Mouse (Mus musculus): Measurements from ENCODE around the gene Vamp8. TPM values are rescaled to one million over a fixed set of nuclear protein-coding genes. Genes with fewer than 3 reads are reported as not detected.

Gene Vamp8
- polyA plus RNA-seq, 1 experiment from 2014 or later, result 212 TPM

DNA sequence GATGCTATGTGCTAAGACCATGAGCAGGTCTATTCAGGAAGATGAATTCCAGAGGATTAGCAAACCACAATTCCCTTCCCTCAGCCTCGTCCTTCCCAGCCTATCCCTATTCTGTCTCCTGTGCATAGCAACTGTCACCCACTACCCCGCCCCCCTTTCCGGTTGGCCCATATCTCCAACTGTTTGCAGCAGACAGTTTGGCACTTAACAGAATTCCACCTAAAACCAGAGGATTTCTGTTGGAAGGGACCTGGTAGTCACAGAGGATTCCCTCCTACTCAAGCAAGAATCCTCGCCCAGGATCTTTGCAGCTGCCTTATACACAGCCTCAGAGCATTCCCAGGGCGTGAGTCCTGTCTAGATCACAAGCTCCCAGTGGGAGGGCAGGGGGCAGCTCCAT lies 19.4 kb downstream of the Vamp8 start:
- 61% methylated on average over 5 of the region's 5 CpGs for WGBS (ENCODE audit: insufficient replicate concordance)
- H3K4me2 ChIP-seq (ENCODE audit: low read depth, low read length), result no peak overlapping the region
- peaks cover 30% of the 10 kb centered on the region for H3K4me1 ChIP-seq (ENCODE audit: control insufficient read depth, low read depth, low read length)
- H3K27ac ChIP-seq (ENCODE audit: low read length), result no peak overlapping the region
- H3K27me3 ChIP-seq (ENCODE audit: control insufficient read depth, insufficient read depth, low read depth, low read length), result no peaks in the 10 kb centered on the region
- peaks cover 3% of the 10 kb centered on the region for H3K36me3 ChIP-seq (ENCODE audit: control insufficient read depth, insufficient read depth)
- no peaks in the 10 kb centered on the region for H3K9me3 ChIP-seq (replicated peaks; ENCODE audit: control insufficient read depth, low read length)
- no peak for ATAC-seq (ENCODE audit: low read depth)
- H3K4me3 ChIP-seq (ENCODE audit: low read depth, low read length), result no peak overlapping the region
- H3K9ac ChIP-seq (ENCODE audit: low read depth, low read length), result no peak overlapping the region

DNA sequence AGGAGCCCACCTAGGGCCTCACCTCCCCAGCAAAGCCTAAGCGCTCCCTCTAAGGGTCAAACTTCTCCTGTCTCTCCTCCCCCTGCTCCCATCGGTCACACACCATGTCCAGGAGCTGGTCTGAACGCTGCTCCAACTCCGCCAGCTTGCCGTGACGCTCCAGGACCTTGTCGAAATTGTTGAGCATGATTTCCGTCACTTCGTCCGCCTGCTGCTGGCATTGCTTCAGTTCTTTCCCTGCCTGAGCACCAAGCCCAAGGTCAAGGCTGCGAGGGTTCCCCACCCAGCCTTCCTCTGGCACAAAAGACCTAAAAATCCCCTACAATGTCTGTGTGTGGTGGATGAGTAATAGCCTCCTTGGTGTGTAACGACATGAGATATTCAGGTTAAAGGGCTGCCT lies 20.4 kb downstream of the Vamp8 start:
- H3K36me3 ChIP-seq (ENCODE audit: control insufficient read depth, insufficient read depth), result peaks cover 3% of the 10 kb centered on the region
- H3K9me3 ChIP-seq (replicated peaks; ENCODE audit: control insufficient read depth, low read length), result no peaks in the 10 kb centered on the region
- H3K9ac ChIP-seq (ENCODE audit: low read depth, low read length), result no peak overlapping the region
- H3K4me1 ChIP-seq (ENCODE audit: control insufficient read depth, low read depth, low read length), result peaks cover 28% of the 10 kb centered on the region
- H3K27me3 ChIP-seq (ENCODE audit: control insufficient read depth, insufficient read depth, low read depth, low read length), result no peaks in the 10 kb centered on the region
- H3K4me2 ChIP-seq (ENCODE audit: low read depth, low read length), result no peak overlapping the region
- no peak overlapping the region for H3K4me3 ChIP-seq (ENCODE audit: low read depth, low read length)
- no peak overlapping the region for H3K27ac ChIP-seq (ENCODE audit: low read length)
- no peak for ATAC-seq (ENCODE audit: low read depth)
- WGBS (ENCODE audit: insufficient replicate concordance), result 79% methylated on average over 12 of the region's 12 CpGs

DNA sequence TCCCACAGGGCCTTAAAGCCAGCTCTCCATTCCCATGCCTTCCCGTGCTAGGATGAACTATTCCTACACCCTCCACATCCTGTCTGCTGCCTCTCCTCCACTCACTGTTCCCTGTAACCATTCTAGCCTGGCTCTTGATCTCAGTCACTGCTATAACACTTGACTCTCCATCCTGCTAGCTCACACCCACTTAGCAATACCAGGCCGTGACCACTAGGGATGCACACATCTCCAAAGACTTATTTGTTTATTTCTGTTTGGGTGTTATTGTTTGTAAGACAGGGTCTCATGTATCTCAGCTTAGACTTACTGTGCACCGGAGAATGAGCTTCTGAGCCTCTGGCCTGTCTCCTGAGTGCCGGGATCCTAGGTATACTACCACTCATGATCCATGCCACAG lies 20.9 kb downstream of the Vamp8 start:
- Histone ChIP-seq H3K9ac (ENCODE audit: low read depth, low read length) (no peak overlapping the region), H3K9me3 (replicated peaks; ENCODE audit: control insufficient read depth, low read length) (no peaks in the 10 kb centered on the region), H3K4me3 (ENCODE audit: low read depth, low read length) (no peak overlapping the region), H3K27ac (ENCODE audit: low read length) (no peak overlapping the region), H3K4me2 (ENCODE audit: low read depth, low read length) (no peak overlapping the region), H3K4me1 (ENCODE audit: control insufficient read depth, low read depth, low read length) (peaks cover 23% of the 10 kb centered on the region), H3K27me3 (ENCODE audit: control insufficient read depth, insufficient read depth, low read depth, low read length) (no peaks in the 10 kb centered on the region), H3K36me3 (ENCODE audit: control insufficient read depth, insufficient read depth) (peaks cover 3% of the 10 kb centered on the region)
- no peak for ATAC-seq (ENCODE audit: low read depth)
- WGBS (ENCODE audit: insufficient replicate concordance), result 78% methylated on average over 4 of the region's 4 CpGs

DNA sequence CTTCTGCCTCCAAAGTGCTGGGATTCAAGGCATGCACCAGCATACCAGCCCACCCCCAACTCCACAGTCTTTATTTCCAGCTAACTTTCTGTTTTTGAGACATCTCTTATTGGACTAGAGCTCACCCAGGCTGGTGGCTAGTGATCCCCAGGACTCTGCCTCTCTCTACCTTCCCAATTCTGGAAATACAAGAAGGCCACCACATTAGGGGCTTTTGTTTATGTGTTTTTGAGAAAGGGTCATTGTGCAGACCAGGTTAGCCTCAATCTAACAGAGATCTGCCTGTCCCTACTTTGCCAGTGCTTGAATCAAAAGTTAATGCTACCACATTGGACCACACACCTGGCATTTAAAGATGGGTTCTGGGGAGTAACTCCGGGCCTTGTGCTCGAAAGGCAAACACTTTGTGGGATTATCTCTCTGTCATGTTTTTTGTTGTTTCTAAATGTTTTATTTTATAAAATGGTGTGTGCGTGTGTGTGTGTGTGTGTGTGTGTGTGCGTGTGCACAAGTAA lies 23.0 kb downstream of the Vamp8 start:
- H3K27ac ChIP-seq (ENCODE audit: low read length), result no peak overlapping the region
- peaks cover 18% of the 10 kb centered on the region for H3K4me1 ChIP-seq (ENCODE audit: control insufficient read depth, low read depth, low read length)
- H3K36me3 ChIP-seq (ENCODE audit: control insufficient read depth, insufficient read depth), result peaks cover 3% of the 10 kb centered on the region
- no peak overlapping the region for H3K9ac ChIP-seq (ENCODE audit: low read depth, low read length)
- H3K4me2 ChIP-seq (ENCODE audit: low read depth, low read length), result no peak overlapping the region
- ATAC-seq (ENCODE audit: low read depth), result no peak
- H3K4me3 ChIP-seq (ENCODE audit: low read depth, low read length), result no peak overlapping the region
- no peaks in the 10 kb centered on the region for H3K9me3 ChIP-seq (replicated peaks; ENCODE audit: control insufficient read depth, low read length)
- WGBS (ENCODE audit: insufficient replicate concordance), result 72% methylated on average over 4 of the region's 4 CpGs
- H3K27me3 ChIP-seq (ENCODE audit: control insufficient read depth, insufficient read depth, low read depth, low read length), result no peaks in the 10 kb centered on the region

DNA sequence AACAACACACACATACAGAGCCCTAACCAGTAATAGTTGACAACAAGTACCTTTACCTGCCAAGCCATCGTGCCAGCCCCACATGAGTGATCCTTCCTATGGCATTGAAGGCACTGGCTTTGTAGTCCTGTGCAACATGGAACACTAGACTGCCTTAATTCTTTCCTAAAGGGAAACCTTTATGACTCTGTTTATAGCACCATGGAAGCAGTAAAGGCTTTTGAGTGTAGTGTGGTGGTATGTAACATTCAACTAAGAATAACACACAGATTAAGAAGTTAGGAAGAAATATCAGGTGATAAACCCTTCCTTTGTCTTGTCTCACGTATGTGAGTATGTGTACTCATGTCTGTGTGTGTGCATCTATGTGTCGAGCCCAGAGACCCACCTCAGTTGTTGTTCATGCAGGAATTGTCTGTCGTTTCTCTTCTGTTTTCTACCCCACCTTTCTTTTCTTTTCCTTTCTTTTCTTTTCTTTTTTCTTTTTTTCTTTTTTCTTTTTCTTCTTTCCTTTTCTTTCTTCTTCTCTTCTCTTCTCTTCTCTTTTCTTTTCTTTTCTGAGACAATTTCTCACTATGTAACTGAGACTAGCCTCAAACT lies 23.6 kb downstream of the Vamp8 start, which contains the start of gene Rnf181:
TSS of gene Rnf181 (minus strand) at position 113 of the 600 bp plus-strand sequence.
- no peak within 1 kb of the TSS for H3K9ac ChIP-seq (ENCODE audit: low read depth, low read length)
- no peak for ATAC-seq (ENCODE audit: low read depth)
- no peaks in the 10 kb centered on the region for H3K27me3 ChIP-seq (ENCODE audit: control insufficient read depth, insufficient read depth, low read depth, low read length)
- WGBS (ENCODE audit: insufficient replicate concordance), result 57% methylated on average over 4 of the region's 4 CpGs
- no peak within 1 kb of the TSS for H3K4me3 ChIP-seq (ENCODE audit: low read depth, low read length)
- no peaks in the 10 kb centered on the region for H3K9me3 ChIP-seq (replicated peaks; ENCODE audit: control insufficient read depth, low read length)
- no peak within 1 kb of the TSS for H3K4me2 ChIP-seq (ENCODE audit: low read depth, low read length)
- H3K36me3 ChIP-seq (ENCODE audit: control insufficient read depth, insufficient read depth), result peaks cover 3% of the 10 kb centered on the region
- peaks cover 18% of the 10 kb centered on the region for H3K4me1 ChIP-seq (ENCODE audit: control insufficient read depth, low read depth, low read length)
- no peak within 1 kb of the TSS for H3K27ac ChIP-seq (ENCODE audit: low read length)

DNA sequence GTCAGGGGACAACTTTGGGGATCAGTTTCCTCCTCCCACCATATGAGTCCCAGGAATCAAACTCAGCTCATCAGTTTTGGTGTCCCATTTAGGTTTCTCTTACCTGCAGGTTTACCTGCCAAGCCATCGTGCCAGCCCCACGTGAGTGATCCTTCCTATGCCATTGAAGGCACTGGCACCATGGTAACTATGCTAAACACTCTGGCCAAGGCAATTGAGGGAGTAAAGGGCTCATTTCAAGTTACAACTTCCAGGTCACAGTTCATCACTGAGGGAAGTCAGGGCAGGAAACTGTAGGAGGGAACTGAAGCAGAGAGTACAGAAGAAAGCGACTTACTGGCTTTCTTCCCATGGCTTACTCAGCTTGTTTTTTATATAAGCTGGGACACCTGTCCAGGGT lies 24.2 kb downstream of the Vamp8 start:
- Histone ChIP-seq H3K4me2 (ENCODE audit: low read depth, low read length) (no peak overlapping the region), H3K4me1 (ENCODE audit: control insufficient read depth, low read depth, low read length) (peaks cover 16% of the 10 kb centered on the region), H3K36me3 (ENCODE audit: control insufficient read depth, insufficient read depth) (peaks cover 3% of the 10 kb centered on the region), H3K27me3 (ENCODE audit: control insufficient read depth, insufficient read depth, low read depth, low read length) (no peaks in the 10 kb centered on the region), H3K9ac (ENCODE audit: low read depth, low read length) (no peak overlapping the region), H3K4me3 (ENCODE audit: low read depth, low read length) (no peak overlapping the region), H3K9me3 (replicated peaks; ENCODE audit: control insufficient read depth, low read length) (no peaks in the 10 kb centered on the region), H3K27ac (ENCODE audit: low read length) (no peak overlapping the region)
- ATAC-seq (ENCODE audit: low read depth), result no peak
- 58% methylated on average over 3 of the region's 3 CpGs for WGBS (ENCODE audit: insufficient replicate concordance)

DNA sequence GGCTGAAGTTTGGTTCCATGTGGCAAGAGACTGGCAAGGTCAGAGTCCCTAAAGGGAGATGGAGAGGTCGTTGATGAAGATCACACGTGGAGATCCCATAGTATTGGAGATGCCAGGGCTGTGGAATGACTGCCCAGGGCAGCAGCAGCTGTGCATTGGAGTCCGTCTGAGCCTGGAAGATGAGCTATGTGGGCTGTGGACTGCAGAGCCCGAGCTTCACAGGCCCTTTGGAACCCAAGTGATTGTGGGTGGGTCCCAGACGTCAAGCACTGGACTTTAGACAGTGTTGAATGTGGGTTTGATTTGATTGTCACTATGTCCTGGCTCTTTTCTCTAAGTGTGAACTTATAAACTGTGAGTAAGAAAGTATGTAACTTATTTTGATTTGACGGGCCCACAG lies 25.5 kb downstream of the Vamp8 start:
- Histone ChIP-seq H3K36me3 (ENCODE audit: control insufficient read depth, insufficient read depth) (peaks cover 10% of the 10 kb centered on the region), H3K4me3 (ENCODE audit: low read depth, low read length) (no peak overlapping the region), H3K9ac (ENCODE audit: low read depth, low read length) (no peak overlapping the region), H3K9me3 (replicated peaks; ENCODE audit: control insufficient read depth, low read length) (no peaks in the 10 kb centered on the region), H3K4me2 (ENCODE audit: low read depth, low read length) (no peak overlapping the region), H3K4me1 (ENCODE audit: control insufficient read depth, low read depth, low read length) (peaks cover 22% of the 10 kb centered on the region), H3K27ac (ENCODE audit: low read length) (no peak overlapping the region), H3K27me3 (ENCODE audit: control insufficient read depth, insufficient read depth, low read depth, low read length) (no peaks in the 10 kb centered on the region)
- no peak for ATAC-seq (ENCODE audit: low read depth)
- WGBS (ENCODE audit: insufficient replicate concordance), result 49% methylated on average over 6 of the region's 6 CpGs

DNA sequence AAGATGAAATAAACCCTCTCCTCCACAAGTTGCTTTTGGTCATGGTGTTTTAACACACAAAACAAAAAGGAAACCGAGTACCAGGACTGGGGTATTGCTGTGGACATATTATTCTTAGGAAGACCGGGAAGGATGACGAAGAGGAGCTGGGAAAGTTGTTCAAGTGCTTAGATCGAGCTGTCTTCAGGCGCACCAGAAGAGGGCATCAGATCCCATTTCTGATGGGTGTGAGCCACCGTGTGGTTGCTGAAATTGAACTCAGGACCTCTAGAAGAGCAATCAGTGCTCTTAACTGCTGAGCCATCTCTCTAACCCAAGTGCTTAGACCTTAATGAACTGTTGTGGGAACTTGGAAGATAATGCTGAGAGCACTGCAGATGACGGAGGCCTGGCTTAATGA lies 26.5 kb downstream of the Vamp8 start:
- Histone ChIP-seq H3K4me3 (ENCODE audit: low read depth, low read length) (no peak overlapping the region), H3K4me2 (ENCODE audit: low read depth, low read length) (no peak overlapping the region), H3K27me3 (ENCODE audit: control insufficient read depth, insufficient read depth, low read depth, low read length) (no peaks in the 10 kb centered on the region), H3K4me1 (ENCODE audit: control insufficient read depth, low read depth, low read length) (peaks cover 24% of the 10 kb centered on the region), H3K36me3 (ENCODE audit: control insufficient read depth, insufficient read depth) (peaks cover 17% of the 10 kb centered on the region), H3K9me3 (replicated peaks; ENCODE audit: control insufficient read depth, low read length) (no peaks in the 10 kb centered on the region), H3K9ac (ENCODE audit: low read depth, low read length) (no peak overlapping the region), H3K27ac (ENCODE audit: low read length) (no peak overlapping the region)
- 38% methylated on average over 7 of the region's 7 CpGs for WGBS (ENCODE audit: insufficient replicate concordance)
- no peak for ATAC-seq (ENCODE audit: low read depth)

DNA sequence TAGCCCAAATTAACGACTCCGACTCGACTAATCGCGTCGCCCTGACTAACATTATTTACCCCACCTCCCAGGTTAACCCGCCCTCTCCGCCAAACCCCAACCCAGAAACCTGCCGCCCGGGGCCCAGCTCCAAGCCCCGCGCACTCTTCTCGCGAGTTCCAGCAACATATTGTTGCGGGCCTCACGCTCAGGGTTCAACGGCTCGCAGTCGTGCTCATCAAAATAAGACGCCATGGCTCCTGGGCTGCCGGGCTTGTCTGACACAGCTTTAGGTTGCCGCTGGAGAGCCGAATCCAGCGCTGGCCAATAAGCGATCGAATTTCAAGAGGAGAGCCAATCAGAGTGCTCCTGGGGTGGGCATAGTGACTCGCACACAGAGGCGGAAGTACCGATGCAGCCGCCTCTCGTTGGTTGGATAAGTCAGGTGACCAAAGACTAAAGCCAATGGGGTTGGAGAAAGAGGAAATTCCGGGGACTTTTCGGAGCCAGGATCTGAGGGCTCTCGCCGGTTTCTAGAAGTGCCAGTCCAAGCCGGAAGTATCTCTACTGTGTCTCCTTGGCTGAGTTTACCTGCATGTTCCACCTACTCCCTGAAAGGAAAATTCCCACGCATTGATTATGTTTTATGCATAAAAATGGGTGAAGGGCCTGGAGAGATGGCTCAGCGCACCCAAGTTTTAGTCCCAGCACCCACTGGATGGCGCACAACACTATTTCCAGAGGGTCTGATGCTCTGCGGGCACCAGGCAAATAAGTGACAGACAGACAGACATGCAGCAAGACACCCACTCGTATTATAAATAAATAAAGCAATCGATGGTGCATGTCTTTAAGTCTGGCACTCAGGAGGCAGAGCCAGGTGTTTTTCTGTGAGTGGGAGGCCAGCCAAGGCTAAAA lies 28.1 kb downstream of the Vamp8 start:
- peak; percentile 97 for ATAC-seq (ENCODE audit: low read depth)
- Histone ChIP-seq H3K9ac (ENCODE audit: low read depth, low read length) (peak overlapping the region; percentile 87), H3K4me1 (ENCODE audit: control insufficient read depth, low read depth, low read length) (peaks cover 36% of the 10 kb centered on the region), H3K27ac (ENCODE audit: low read length) (peak overlapping the region; percentile 91), H3K36me3 (ENCODE audit: control insufficient read depth, insufficient read depth) (peaks cover 16% of the 10 kb centered on the region), H3K4me2 (ENCODE audit: low read depth, low read length) (peak overlapping the region; percentile 70), H3K9me3 (replicated peaks; ENCODE audit: control insufficient read depth, low read length) (no peaks in the 10 kb centered on the region), H3K27me3 (ENCODE audit: control insufficient read depth, insufficient read depth, low read depth, low read length) (no peaks in the 10 kb centered on the region), H3K4me3 (ENCODE audit: low read depth, low read length) (peak overlapping the region; percentile 80)
- WGBS (ENCODE audit: insufficient replicate concordance), result under 1% methylated on average over 42 of the region's 42 CpGs
